Mouse (Mus musculus): ENCODE measurements around the gene Tmem208.

GRCm38 (mm10) chr8:105312891-105313481 is 13.2 kb upstream of the Tmem208 start:
- TF ChIP-seq CTCF (IDR thresholded peaks at IDR 0.05; ENCODE audit: low read depth, low read length) (no peak), POLR2A (IDR thresholded peaks at IDR 0.05; ENCODE audit: insufficient read depth, low read length) (no peak)
